Mouse (Mus musculus): ENCODE results near the gene Gm4792. TPM values are rescaled to one million over a fixed set of nuclear protein-coding genes. Genes with fewer than 3 reads are reported as not detected.

Gm4792 gene
- total RNA-seq (2021): not detected

DNA sequence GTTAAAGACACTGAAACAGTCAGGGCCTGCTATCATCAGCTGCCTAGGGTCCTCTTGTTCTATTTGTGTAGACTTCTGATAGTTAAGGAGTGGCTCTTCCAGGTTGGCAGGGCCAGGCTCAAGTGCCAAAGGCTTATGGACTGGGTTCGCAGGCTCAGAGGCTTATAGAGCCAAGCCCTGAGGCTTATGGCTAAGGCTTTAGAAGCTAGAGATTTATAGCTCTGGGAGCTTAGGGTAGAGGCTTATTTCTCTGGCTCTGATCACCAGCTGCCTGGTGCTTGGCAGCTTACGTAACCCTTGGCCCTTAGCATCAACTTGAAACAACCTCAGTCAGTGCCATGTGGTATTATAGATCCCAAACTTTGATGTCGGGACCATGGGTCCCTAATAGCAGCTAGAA is at the start of gene Gm4792:
Gene Gm4792, minus strand, starts transcription at position 233 of the 400 bp plus-strand sequence.
- no peak for DNase-seq
- intact Hi-C loops (cut with DNase I): no loop called here

GRCm38 (mm10) chr10:94347959-94348358 is 49.5 kb upstream of the Gm4792 start:
- intact Hi-C loops (cut with DNase I): no loop called here
- no peak for DNase-seq

GRCm38 (mm10) chr10:94347296-94347695 is 48.8 kb upstream of the Gm4792 start:
- DNase-seq: no peak
- intact Hi-C loops (cut with DNase I): no loop called here

DNA sequence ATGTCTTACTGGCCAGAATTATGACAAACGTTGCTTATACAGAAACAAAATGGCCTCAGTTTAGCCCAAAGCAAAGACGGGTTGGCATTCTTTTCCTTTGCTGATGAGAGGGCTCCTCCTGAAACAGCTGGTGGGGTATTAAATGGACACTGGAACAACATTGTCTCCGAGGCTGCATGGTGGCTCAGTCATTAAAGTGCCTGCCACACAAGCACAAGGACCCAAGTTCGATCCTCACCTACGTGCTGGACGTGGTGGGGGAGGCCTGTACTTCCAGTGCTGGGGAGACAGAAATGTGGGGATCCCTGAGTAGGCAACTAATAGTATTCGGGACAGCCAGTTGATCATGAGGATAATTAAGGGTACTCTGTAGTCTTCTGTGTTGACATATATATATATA is 48.1 kb upstream of the Gm4792 start:
- intact Hi-C loops (cut with DNase I): no loop called here
- DNase-seq: no peak

DNA sequence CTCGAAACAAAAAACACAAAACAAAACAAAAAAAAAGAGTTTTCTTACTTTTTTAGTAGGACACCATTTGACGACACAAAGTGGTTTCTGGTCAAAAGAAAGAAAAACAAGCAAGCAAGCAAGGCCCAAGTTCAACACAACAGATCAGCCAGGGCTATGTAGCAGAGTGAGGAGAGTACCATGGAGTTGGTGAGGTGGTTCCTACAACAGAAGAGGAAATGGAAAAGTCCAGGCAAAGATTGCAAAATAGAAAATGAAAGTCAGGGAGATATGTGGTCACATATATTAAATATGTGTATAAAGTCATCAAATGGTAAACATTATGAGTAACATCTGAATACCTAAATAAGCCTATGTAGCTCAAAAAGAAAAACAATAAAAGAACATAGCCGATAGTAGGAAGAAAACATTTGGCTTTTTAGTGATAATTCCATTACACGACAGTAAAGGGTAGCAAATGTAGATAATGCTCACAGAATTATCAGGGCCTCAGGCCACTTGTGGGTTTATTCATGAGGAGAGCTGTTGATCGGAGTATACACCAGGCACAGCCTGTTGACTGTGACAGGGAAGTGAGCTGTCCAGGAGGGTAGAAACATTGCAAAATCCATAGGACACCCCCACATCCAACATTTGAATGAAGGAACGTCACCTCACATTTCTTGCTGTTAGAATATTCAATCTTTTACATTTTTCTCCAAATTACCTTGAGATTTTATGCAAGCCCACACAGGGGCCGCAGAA is 47.2 kb upstream of the Gm4792 start:
- intact Hi-C loops (cut with DNase I): no loop called here
- DNase-seq: no peak

DNA sequence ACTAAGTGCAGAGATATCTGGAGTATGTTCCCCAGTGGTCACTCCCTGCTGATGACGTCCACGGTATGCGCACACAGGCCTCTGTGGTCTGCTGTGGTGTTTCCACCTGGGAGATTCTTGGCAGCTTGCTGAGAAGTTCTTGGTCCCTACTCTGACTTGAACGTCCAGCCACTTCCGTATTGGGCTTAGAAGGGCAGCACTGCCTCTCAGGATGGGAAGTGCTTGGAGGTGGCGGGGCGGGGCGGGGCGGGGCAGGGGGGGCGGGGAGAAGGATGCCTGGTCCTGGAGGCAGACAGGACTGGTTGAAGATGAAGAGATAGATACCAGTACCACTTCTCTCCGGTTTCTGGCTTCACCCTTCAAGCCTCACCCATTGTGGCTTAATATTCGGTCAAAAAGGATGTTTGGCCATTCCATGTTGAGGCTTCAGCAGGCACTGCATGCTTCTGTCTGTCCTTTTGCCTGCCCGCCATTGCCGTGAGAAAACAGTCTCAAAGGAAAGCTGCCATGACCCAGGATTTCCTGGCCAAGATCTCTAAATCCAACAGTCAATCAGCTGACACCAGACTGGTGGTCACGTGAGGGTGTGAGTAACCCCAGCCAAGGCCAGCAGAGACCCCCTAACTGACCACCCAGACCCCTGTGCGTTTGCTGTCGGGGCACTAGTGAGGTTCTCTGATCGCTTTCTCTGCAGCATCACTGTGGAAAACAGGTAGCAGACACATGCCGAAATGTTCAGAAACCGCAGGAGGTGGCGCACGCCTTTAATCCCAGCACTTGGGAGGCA is 46.3 kb upstream of the Gm4792 start:
- intact Hi-C loops (cut with DNase I): no loop called here
- no peak for DNase-seq

DNA sequence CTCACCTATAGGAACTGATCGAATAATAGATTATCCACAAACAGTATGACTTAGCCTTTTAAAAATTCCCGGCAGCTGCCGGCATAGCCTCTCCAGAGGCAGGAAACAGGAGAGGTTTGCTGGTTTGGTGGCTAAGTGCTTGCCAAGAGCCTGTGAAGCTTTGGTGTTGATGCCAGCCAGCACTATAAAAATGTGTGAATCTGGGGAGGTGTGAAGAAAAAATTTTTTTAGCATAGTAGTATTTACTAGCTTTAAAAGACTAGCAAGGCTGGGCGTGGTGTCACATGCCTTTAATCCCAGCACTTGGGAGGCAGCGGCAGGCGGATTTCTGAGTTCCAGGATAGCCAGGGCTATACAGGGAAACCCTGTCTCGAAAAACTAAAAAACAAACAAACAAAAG is 45.1 kb upstream of the Gm4792 start:
- no peak for DNase-seq
- intact Hi-C loops (cut with DNase I): no loop called here

- intact Hi-C loops (cut with DNase I): no loop called here
- DNase-seq: peak; percentile 29
These were observed 43.8 kb upstream of the Gm4792 start for GRCm38 (mm10) chr10:94342256-94342655.

DNA sequence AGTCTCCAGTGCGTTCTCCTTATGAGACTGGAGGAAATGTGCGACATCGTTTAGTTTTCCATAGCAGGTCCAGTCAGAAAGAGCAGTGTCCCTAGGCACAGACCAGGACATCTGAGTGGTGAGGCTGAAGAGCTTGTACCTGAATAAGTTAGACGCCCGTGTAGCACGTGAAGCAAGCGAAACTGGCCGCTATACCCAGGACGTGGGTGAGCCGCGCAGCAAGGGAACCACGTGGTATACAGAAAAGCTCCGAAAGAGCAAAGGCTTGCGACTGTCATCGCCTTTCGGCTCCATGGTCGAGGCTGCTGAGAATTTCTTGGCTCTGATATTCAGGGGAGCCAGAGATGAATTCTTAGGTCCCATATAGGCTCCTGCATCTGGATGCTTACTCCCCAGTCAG is 43.0 kb upstream of the Gm4792 start:
- intact Hi-C loops (cut with DNase I): no loop called here
- no peak for DNase-seq

GRCm38 (mm10) chr10:94336071-94336470 is 37.6 kb upstream of the Gm4792 start:
- DNase-seq: no peak
- intact Hi-C loops (cut with DNase I): no loop called here

- DNase-seq: no peak
- intact Hi-C loops (cut with DNase I): no loop called here
These were observed 36.5 kb upstream of the Gm4792 start for GRCm38 (mm10) chr10:94335047-94335446.

- no peak for DNase-seq
- intact Hi-C loops (cut with DNase I): no loop called here
These were observed 34.8 kb upstream of the Gm4792 start for GRCm38 (mm10) chr10:94333328-94333727.

GRCm38 (mm10) chr10:94332358-94333137 is 34.0 kb upstream of the Gm4792 start:
- intact Hi-C loops (cut with DNase I): no loop called here
- DNase-seq: no peak

GRCm38 (mm10) chr10:94329962-94330361 is 31.5 kb upstream of the Gm4792 start:
- peak; percentile 66 for DNase-seq
- intact Hi-C loops (cut with DNase I): no loop called here

GRCm38 (mm10) chr10:94318574-94318973 is 20.1 kb upstream of the Gm4792 start:
- intact Hi-C loops (cut with DNase I): no loop called here
- DNase-seq: no peak

DNA sequence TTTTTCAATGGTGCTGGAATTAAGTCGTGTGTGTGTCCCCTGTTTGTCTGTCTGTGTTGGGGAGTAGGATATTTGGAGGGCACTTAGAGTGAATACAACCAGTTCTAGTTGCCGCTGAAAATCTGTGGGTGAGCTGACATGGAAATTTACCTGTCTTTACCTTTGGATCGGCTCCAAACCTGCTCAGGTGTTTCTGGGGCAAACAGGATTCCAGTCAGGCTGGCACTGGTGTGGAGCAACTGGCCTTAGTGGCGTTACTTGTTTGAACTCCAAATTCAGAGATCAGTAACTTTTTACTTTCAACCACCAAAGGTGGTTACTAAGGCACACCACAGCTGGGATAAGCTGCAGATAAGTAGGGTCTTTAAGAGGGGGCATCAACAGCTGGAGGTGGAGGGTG is 14.6 kb upstream of the Gm4792 start:
- intact Hi-C loops (cut with DNase I): no loop called here

DNA sequence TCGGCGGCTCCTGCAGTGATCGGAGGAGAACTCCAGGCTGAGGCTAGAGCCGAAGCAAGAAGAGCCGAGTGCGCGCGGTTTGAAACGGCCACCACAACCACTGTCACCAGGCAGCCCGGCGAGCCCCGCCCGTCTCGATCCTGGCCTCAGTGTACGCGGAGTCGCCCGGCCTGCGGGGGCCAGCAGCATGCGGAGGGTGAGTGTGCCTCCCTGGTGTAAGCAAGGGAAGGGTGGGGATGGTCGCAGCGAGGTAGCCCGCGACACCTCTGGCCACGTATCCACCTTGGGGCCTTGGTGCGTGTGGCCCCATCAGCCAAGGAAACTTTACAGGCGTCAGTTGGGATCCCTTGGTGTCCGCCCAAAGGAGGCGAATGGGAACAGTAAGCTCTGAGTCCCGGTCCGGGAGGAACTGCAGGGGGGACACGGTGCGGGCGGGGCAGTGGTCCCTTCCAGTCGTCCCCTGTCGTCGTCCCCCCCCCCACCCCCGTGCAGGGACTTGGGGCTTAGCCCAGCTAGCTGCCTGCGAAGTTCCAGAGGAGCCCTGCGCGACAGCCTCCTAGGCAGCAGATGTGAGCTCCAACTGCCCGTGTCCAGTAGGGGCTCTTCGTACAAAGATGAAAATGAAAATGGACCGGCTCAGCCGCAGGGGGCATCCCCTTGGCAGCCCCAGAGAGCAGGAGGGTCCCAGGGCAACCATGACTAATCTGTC is 13.7 kb upstream of the Gm4792 start:
- DNase-seq: peak; percentile 53

More for the DNA sequence above, 14.6 kb upstream of the Gm4792 start:
- DNase-seq: no peak

GRCm38 (mm10) chr10:94311511-94312006 is 13.1 kb upstream of the Gm4792 start, which contains the start of gene Tmcc3:
Gene Tmcc3 (plus strand): TSS chr10:94311949.
- intact Hi-C loops (cut with DNase I): no loop called here
- peak; percentile 22 for DNase-seq

More for the DNA sequence above, 13.7 kb upstream of the Gm4792 start:
- intact Hi-C loops (cut with DNase I): no loop called here

GRCm38 (mm10) chr10:94310499-94311267 is 12.2 kb upstream of the Gm4792 start:
- DNase-seq: no peak
- intact Hi-C loops (cut with DNase I): no loop called here

- DNase-seq: no peak
- intact Hi-C loops (cut with DNase I): no loop called here
These were observed 7.0 kb upstream of the Gm4792 start for GRCm38 (mm10) chr10:94305526-94305925.

Measured in left cerebral cortex, postnatal 4 days (tissue).